Mouse (Mus musculus): ENCODE data around the gene Adh6b.

Adh6b gene

GRCm38 (mm10) chr3:138341471-138341870 is at the start of gene Adh6b:
Gene Adh6b (plus strand): TSS chr3:138341775.
- no peak for DNase-seq

- no peak for DNase-seq
Observed at GRCm38 (mm10) chr3:138293298-138293895, 48.2 kb upstream of the Adh6b start.

GRCm38 (mm10) chr3:138300130-138300529 is 41.4 kb upstream of the Adh6b start:
- no peak for DNase-seq

- no peak for DNase-seq
Observed at GRCm38 (mm10) chr3:138302676-138303075, 38.9 kb upstream of the Adh6b start.

GRCm38 (mm10) chr3:138303771-138304488 is 37.6 kb upstream of the Adh6b start:
- DNase-seq: no peak

- DNase-seq: no peak
Observed at GRCm38 (mm10) chr3:138304489-138304871, 37.1 kb upstream of the Adh6b start.

GRCm38 (mm10) chr3:138305486-138306289 is 35.9 kb upstream of the Adh6b start:
- DNase-seq: no peak

- no peak for DNase-seq
Observed at GRCm38 (mm10) chr3:138306290-138306683, 35.3 kb upstream of the Adh6b start.

GRCm38 (mm10) chr3:138309910-138310309 is 31.7 kb upstream of the Adh6b start:
- DNase-seq: no peak

GRCm38 (mm10) chr3:138311015-138311414 is 30.6 kb upstream of the Adh6b start:
- DNase-seq: no peak

- no peak for DNase-seq
Observed at GRCm38 (mm10) chr3:138312965-138313364, 28.6 kb upstream of the Adh6b start, which contains the start of gene Adh6a. Gene Adh6a (plus strand): TSS chr3:138313286.

- DNase-seq: no peak
Observed at GRCm38 (mm10) chr3:138316908-138317472, 24.6 kb upstream of the Adh6b start.

GRCm38 (mm10) chr3:138325001-138325400 is 16.6 kb upstream of the Adh6b start:
- no peak for DNase-seq

- DNase-seq: no peak
Observed at GRCm38 (mm10) chr3:138325466-138325865, 16.1 kb upstream of the Adh6b start.

GRCm38 (mm10) chr3:138333910-138334309 is 7.7 kb upstream of the Adh6b start:
- no peak for DNase-seq

- DNase-seq: no peak
Observed at GRCm38 (mm10) chr3:138334320-138334719, 7.3 kb upstream of the Adh6b start.

- DNase-seq: no peak
Observed at GRCm38 (mm10) chr3:138335566-138335965, 6.0 kb upstream of the Adh6b start.

- no peak for DNase-seq
Observed at GRCm38 (mm10) chr3:138336104-138336754, 5.3 kb upstream of the Adh6b start.

- DNase-seq: no peak
Observed at GRCm38 (mm10) chr3:138347041-138347440, 5.5 kb downstream of the Adh6b start.

- no peak for DNase-seq
Observed at GRCm38 (mm10) chr3:138352012-138352809, 10.6 kb downstream of the Adh6b start.

- no peak for DNase-seq
Observed at GRCm38 (mm10) chr3:138358856-138359255, 17.3 kb downstream of the Adh6b start.

- DNase-seq: no peak
Observed at GRCm38 (mm10) chr3:138360721-138361120, 19.1 kb downstream of the Adh6b start.

Measured in cerebellum, adult 11-12 months (tissue).